Mouse (Mus musculus): ENCODE results near the gene Myh1. TPM values are rescaled to one million over a fixed set of nuclear protein-coding genes. Genes with fewer than 3 reads are reported as not detected.

Myh1 gene
- 1,000 to 10,000 TPM; 1,688 to 2,471 (median 2,214) TPM for total RNA-seq (2022)

DNA sequence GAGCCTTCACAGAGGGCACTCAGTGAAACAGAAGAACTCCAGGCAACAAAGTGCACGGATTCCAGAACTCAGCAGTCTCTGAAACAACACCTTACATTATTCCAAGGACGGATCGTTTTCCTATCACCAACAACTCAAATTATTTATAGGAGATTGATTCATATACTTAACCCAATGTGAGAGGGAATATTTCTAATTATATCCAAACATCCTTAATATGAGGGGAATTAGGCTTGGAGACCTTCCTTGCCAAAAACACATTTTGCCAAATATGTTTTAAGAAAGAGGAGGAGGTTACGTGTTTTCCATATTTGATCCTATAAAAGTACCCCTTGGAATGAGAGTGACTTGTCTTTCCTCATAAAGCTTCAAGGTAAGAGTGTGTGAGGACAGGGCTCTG is at the start of gene Myh1:
Gene Myh1, plus strand, starts transcription at position 301 of the 400 bp plus-strand sequence.
- no peak for DNase-seq (ENCODE audit: low spot score in 2 of 2)

DNA sequence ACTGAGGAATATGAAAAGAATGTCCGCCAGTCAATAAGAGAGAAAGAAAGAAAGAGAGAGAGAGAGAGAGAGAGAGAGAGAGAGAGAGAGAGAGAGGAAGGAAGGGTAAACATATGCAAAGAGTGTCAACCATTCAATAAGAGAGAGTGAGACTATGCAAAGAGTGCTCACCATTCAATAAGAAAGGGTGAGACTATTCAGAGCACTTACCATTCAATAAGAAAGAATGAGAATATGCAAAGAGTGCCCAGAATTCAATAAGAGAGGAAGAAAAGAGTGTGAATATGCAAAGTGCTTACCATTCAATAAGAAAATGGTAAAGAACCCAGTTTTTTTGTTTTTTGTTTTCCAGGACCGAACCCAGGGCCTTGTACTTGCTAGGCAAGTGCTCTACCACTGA is 49.6 kb upstream of the Myh1 start:
- DNase-seq (ENCODE audit: low spot score in 2 of 2) = no peak

GRCm38 (mm10) chr11:67151159-67151558 is 48.7 kb upstream of the Myh1 start:
- DNase-seq (ENCODE audit: low spot score in 2 of 2) = no peak

DNA sequence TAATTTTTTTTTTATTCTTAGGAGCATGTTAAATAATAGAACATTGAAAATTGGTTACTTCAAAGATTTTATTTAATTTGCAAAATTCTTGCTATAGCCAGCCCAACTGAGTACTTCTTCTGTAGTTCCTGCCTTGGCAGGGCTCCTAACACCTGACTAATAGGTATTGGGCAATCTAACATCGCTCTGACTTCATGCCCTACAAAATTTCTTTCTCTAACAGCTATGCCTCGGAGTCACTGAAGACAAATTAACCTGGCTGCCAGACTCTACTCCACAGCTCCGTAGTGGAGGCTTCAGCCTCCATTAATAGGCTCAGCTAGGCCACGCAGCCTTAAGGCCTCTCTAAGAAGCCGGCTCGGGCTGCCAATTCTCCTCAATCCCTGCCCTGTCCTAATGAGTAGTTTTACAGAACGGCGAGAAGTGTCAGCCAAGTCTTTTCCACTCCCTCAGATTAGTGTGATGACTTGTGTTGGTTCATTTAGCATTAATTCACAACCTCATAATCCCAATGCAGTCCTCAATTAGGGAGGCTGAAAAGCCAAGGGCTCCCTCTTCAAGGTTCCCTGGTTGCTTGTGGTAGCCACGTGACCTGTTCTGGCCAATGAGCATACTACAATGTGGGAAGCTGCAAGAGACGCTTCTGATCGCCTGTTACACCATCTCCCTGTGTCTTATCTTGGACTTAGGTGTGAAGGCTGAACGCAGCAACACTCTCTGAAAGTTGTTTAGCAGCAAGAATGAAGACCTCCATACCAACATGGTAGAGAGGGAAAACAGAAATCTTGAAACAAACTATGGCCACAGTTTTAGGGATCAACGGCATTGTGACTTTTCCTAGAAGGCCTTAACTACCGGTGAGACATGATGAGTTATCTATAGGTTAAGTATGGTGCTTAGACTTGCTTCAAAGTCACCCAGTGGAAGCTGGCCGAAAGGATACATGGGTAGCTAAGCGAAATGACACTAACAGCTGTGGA is 47.9 kb upstream of the Myh1 start:
- DNase-seq (ENCODE audit: low spot score in 2 of 2) = no peak

DNA sequence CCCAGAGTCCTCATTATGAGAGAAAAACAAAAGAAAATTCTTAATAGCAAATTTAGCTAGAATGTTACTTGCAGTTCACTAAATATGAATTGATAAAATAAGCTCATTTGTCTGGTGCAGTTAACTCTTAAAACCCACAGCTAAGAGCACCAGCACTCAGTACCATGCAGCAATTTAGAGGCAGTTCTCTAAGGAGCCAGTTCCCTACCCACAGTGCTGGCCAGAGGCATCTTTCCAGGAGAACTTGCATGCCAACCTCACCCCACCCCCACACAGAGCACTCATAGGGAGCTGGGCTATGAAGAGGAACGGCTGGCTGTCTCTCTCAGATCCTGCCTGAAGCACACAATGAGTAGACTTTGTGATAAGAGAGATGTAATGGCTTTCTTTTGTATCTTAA is 46.7 kb upstream of the Myh1 start:
- peak; percentile 51 to 69 for DNase-seq (ENCODE audit: low spot score in 2 of 2)

- DNase-seq (ENCODE audit: low spot score in 2 of 2) = no peak
Measured at GRCm38 (mm10) chr11:67153843-67154242, 46.0 kb upstream of the Myh1 start.

- DNase-seq (ENCODE audit: low spot score in 2 of 2) = no peak
Measured at GRCm38 (mm10) chr11:67155650-67156049, 44.2 kb upstream of the Myh1 start.

DNA sequence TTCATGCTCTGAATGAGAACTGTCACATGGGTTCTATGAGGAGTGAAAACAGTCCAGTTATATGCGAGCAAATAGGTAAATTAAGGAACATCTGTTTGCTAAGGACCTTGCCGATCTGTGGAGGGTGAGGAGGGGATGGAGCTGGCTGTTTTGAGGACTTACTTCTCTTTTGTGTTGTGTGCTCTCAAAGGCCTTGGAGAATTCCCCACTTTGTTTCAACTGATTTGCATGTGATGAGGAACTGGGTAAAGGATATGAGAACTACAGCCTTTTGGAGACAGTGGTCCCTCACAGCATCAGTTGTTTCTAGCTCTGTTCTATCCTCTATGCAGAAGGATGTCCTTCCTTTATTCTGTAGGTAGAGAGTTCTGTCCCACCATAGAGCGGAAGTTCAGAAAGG is 39.7 kb upstream of the Myh1 start:
- DNase-seq (ENCODE audit: low spot score in 2 of 2) = no peak

- no peak for DNase-seq (ENCODE audit: low spot score in 2 of 2)
Measured at GRCm38 (mm10) chr11:67163701-67164100, 36.2 kb upstream of the Myh1 start.

DNA sequence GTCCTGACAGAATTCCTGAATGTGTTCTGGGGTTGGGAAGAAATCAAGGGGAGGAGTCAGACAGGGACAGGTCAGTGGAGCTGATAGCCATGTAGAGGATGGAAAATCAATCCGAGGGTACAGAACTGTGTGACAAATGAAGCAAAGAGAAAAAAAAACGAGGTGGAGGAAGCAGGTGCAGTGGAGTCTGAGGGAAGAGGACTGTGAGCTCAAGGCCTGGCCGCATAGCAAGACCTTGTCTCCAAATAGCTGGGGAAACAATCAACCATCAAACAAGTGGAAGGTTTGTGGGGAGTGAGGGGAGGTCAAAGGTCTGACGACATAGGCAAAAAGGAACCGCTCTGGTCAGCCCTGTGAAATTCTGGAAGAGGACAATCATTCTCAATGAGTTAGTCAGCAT is 35.0 kb upstream of the Myh1 start:
- no peak for DNase-seq (ENCODE audit: low spot score in 2 of 2)

DNA sequence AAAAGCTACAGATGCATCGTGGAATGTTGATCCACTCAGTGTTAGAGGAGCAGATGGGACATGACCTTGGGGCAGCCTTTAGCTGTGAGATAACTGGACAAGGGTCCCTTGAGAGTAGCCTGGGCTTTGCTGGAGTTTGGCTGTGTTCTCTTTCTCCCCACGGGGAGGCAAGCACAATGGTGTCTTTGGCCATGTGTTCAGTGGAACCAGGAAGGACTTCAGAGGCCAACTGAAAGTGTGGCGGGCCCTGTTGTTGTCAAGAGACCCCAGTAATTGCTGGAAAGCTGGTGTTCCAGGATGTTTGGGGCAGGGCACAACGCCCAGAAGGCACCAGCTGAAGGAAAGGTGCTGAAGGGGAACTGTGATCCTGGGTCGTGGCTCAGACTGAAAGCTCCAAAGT is 30.6 kb upstream of the Myh1 start:
- DNase-seq (ENCODE audit: low spot score in 2 of 2) = no peak

DNA sequence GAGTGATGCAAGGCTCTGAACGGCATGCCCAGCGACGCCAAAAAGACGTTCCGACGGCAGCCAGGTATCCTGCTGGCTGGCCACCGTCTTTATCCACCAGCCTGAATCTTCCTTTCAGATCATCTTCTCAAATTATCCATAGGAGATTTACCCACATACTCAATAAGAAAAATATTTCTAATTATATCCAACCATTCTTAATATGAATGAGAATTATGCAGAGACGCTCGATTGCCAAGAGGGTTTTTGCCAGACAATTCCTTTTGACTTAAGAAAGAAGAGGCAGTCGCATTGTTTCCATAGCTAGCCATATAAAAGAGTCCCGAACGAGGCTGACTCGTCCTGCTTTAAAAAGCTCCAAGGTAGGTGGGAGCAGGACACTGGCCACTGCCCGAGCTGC is 29.1 kb upstream of the Myh1 start, which contains the start of gene Myh2:
Gene Myh2, plus strand, starts transcription at position 301 of the 400 bp plus-strand sequence.
- no peak for DNase-seq (ENCODE audit: low spot score in 2 of 2)

- DNase-seq (ENCODE audit: low spot score in 2 of 2) = no peak
Measured at GRCm38 (mm10) chr11:67172439-67172838, 27.4 kb upstream of the Myh1 start.

DNA sequence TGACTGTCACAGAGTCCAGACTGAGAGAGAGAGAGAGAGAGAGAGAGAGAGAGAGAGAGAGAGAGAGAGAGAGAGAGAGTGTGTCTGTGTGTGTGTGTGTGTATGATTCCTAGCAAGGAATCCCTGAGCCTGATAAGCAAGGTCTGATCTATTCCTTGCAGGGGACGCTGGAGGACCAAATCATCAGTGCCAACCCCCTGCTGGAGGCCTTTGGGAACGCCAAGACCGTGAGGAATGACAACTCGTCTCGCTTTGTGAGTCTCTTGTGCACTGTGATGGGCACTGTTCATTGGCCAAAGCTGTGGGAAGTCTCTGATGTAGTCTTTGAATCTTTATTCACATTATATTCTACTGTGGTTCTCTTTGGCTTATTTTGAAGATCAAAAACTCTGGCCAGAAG is 23.5 kb upstream of the Myh1 start:
- DNase-seq (ENCODE audit: low spot score in 2 of 2) = no peak

- no peak for DNase-seq (ENCODE audit: low spot score in 2 of 2)
Measured at GRCm38 (mm10) chr11:67190316-67190715, 9.5 kb upstream of the Myh1 start.

DNA sequence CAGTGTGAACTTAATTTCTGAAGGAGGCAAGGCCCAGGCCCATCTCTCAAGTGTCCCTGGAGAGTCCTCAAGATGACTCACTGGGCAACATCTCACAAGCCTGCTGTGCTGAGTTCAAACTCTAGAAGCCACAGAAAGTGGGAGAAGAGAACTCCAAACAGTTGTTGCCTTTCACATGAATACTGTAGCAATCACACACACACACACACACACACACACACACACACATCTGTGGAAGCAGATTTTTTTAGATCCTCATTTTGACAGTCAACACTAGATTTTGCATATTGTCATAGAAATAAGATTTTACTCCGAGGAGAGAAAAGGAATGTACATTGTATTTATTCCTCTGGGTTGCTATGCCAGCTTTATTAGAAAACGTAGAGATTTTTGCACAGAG is 9.0 kb upstream of the Myh1 start:
- DNase-seq (ENCODE audit: low spot score in 2 of 2) = no peak

- no peak for DNase-seq (ENCODE audit: low spot score in 2 of 2)
Measured at GRCm38 (mm10) chr11:67191496-67191895, 8.4 kb upstream of the Myh1 start.

DNA sequence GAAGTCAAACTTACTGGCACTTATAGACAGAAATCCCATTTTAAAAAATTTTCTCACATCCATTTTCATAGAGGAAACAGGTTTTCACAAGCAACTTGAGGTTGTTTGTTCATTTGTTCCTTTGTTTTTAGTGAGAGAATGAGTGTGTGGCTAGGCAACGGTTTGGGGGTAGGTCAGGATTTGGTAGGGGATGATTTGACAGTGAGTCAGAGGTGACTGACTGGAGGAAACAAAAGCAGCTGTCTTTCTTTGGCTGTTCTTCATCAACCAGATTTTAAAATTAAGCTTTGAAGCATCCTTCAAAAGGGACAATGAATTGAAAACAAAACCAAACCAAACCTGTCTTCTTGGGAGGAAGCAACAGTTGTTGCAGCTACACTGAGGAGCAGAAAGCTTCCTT is 531 bp upstream of the Myh1 start:
- DNase-seq (ENCODE audit: low spot score in 2 of 2) = no peak

GRCm38 (mm10) chr11:67204766-67205165 is 4.9 kb downstream of the Myh1 start:
- DNase-seq (ENCODE audit: low spot score in 2 of 2) = peak in 1 of 2 experiments; percentile 27

DNA sequence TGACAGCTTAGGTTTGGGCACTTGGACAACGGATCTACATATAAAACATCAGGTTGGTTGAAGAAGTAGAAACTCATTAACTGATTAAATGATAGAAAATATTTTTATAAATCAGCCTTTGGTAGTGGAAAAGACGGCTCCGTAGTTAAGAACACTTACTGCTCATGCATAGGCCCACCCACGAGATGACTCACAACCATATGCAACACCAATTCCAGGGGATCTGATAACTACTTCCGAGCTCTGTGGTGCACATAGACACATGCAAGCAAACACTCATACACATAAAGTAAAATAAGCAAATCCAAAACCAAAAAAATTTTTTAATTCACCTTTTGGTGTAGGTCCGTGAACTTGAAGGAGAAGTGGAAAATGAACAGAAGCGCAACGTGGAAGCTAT is 22.0 kb downstream of the Myh1 start:
- no peak for DNase-seq (ENCODE audit: low spot score in 2 of 2)

DNA sequence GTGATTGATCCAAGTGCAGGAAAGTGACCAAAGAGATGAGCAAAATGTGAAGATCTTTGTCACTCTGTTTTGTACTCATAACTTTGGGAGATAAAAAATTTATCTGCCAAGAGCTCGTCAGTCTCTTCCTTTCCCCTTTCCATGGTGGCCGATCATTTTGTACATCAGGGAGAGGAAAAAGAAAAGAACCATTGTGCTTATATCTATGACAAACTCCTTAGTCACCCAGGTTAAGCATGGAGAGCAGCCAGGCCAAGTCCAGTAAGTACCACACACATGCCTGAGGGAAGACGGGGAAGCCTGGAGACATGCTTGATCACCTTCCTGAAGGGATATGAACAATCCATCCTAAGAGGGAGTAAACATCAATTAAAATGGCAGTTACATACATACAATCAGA is 24.6 kb downstream of the Myh1 start:
- DNase-seq (ENCODE audit: low spot score in 2 of 2) = no peak

DNA sequence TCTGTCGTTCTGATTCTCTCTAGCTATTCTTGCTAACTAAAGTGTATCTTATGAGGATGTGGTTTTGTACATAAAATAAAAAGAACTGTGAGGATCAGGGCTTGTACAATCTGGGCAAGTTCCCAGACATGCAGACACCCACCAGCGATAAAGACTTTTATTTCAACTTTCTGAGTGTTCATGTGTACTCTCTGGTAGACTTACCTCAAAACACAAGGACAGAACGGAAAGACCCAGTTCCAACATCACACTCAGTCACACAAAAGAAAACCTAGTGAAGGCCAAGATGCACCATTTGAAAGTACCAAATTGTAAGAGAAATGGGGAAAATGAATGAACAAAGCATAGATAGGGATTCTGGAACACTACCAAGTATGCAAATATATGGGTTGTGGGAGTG is 28.9 kb downstream of the Myh1 start:
- DNase-seq (ENCODE audit: low spot score in 2 of 2) = no peak

DNA sequence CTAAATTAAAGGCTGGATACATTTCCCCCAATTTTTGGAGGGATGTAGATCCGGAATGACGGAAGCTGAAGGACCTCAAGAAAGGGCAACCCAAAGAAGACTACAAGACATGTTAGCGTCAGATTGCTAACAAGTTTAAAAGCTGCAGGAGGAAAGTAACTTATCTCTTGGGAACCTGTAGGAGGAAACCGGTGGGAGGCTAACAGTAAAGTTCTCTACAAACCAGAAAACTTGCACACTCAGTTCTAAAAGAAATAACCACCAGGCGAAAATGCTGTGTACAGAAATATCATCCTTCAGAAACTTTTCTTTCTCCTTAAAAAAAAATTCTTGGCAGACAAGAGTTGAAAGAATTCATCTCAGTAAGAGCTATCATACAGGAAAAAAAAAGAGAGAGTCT is 29.3 kb downstream of the Myh1 start:
- DNase-seq (ENCODE audit: low spot score in 2 of 2) = no peak

Measured in gastrocnemius, adult 8-10 months (tissue).